Comparison of ENCODE assay signal across 19 mouse cellular contexts in genomic region chr10:85633577-85633976, GRCm38 (mm10).
"Had no signal": no experiment of that assay in that cellular context is flagged by ENCODE, and none has a peak within 500 bp of the region (broad histone marks: within the 10 kb centered on the region; RNA-seq: fewer than 3 reads in every experiment).

No protein-coding gene starts in this region.

- H3K4me3 ChIP-seq: intestine, embryonic 15.5 days; kidney, embryonic 15.5 days; left cerebral cortex, adult 2 months; liver, embryonic 13.5 days; megakaryocyte, embryonic 14.5 days; midbrain, embryonic 10.5 days; midbrain, embryonic 13.5 days; neural tube, embryonic 12.5 days; neural tube, embryonic 15.5 days had no signal

- H3K4me2 ChIP-seq: intestine, embryonic 15.5 days; kidney, embryonic 15.5 days; liver, embryonic 13.5 days; midbrain, embryonic 13.5 days; neural tube, embryonic 12.5 days; neural tube, embryonic 15.5 days had no signal

- ATAC-seq: intestine, embryonic 15.5 days; midbrain, embryonic 13.5 days; midbrain, embryonic 16.5 days had no signal

- H3K4me1 ChIP-seq: intestine, embryonic 15.5 days; liver, embryonic 13.5 days; midbrain, embryonic 10.5 days; neural tube, embryonic 12.5 days; neural tube, embryonic 15.5 days had no signal

- H3K9me3 ChIP-seq: intestine, embryonic 15.5 days; kidney, embryonic 15.5 days; liver, embryonic 13.5 days; megakaryocyte, embryonic 14.5 days; midbrain, embryonic 10.5 days; midbrain, embryonic 13.5 days; neural tube, embryonic 12.5 days; neural tube, embryonic 15.5 days had no signal

- H3K36me3 ChIP-seq: intestine, embryonic 15.5 days; kidney, embryonic 15.5 days; liver, embryonic 13.5 days; midbrain, embryonic 10.5 days; neural tube, embryonic 12.5 days had no signal

- DNase-seq: kidney, adult 11 months; kidney, adult 8-10 months; kidney, postnatal 10 days; kidney, postnatal 36 days; layer of hippocampus, postnatal 36 days; liver, embryonic 13.5 days; right cerebral cortex, adult 18-20 months; right cerebral cortex, postnatal 14 days; right cerebral cortex, postnatal 4 days; thymus, postnatal 25 days had no signal

- H3K27me3 ChIP-seq: intestine, embryonic 15.5 days; kidney, embryonic 15.5 days; liver, embryonic 13.5 days; midbrain, embryonic 13.5 days; neural tube, embryonic 12.5 days; neural tube, embryonic 15.5 days had no signal

- H3K27ac ChIP-seq: intestine, embryonic 15.5 days; kidney, embryonic 15.5 days; left cerebral cortex, adult 2 months; liver, embryonic 13.5 days; midbrain, embryonic 10.5 days; midbrain, embryonic 13.5 days; neural tube, embryonic 12.5 days; neural tube, embryonic 15.5 days had no signal

- H3K9ac ChIP-seq: intestine, embryonic 15.5 days; kidney, embryonic 15.5 days; liver, embryonic 13.5 days; midbrain, embryonic 13.5 days; neural tube, embryonic 12.5 days; neural tube, embryonic 15.5 days had no signal
